Mouse (Mus musculus): Measurements from ENCODE around the gene Clec4b2. TPM values are rescaled to one million over a fixed set of nuclear protein-coding genes. Genes with fewer than 3 reads are reported as not detected.
"Not testable (repeated sequence)": the region's sequence is repeated elsewhere in the genome, so short reads cannot be mapped to it uniquely, and the experiment has no call there.

Gene Clec4b2
- not detected in 2 replicates for polyA plus RNA-seq (2015; fragmentation: Nextera tagmentation; extraction: Ambion mirVana)

DNA sequence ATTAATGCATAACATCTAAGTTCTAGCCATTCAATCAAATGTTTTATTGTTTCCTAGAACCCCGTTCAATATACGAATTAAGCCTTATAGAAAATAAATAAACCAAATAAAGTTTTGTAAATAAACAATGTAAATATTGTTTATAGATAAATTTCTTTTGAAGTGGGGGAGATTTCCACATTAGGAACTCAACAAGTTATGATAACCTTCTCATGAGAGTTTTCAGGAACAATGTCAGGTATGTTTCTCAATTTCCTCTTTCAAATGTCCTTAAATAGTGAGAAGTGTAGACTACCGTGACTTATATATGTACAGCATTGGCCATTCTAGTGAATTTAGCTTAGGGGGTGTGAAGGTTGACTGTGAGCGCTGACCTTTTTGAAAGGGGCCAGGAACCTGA lies at the start of gene Clec4b2:
Gene Clec4b2 (plus strand): TSS at position 301 of the 400 bp plus-strand sequence.
- Histone ChIP-seq H3K27me3 (no peaks in the 10 kb centered on the region), H3K27ac (no peak within 1 kb of the TSS), H3K9ac (no peak within 1 kb of the TSS), H3K9me3 (replicated peaks) (no peaks in the 10 kb centered on the region), H3K36me3 (ENCODE audit: poor library complexity, severe bottlenecking) (no peaks in the 10 kb centered on the region), H3K4me3 (no peak within 1 kb of the TSS), H3K4me2 (no peak within 1 kb of the TSS), H3K4me1 (no peaks in the 10 kb centered on the region)
- 91% methylated on average over 4 of the region's 4 CpGs for WGBS
- ATAC-seq = no peak

DNA sequence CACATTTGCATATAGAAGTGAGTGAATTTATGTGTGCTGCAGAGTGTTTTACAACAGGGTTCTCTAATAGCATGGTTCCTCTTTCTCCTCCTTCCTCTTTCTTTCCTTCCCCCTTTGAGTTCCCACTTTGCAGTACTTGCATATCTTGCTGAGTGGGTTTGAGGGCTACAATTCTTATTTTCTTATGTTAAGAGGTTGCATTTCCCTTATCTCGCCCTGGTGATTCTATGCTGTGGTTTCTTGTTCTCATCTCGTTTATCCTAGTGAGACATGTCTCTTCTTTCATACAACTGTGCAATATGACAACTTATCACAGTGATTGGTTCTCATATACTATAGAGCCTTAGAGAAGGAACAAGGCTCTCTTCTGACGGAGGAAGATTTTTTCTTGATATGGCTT lies 49.5 kb upstream of the Clec4b2 start:
- ATAC-seq = no peak
- Histone ChIP-seq H3K27ac (no peak overlapping the region), H3K9ac (no peak overlapping the region), H3K9me3 (replicated peaks) (no peaks in the 10 kb centered on the region), H3K36me3 (ENCODE audit: poor library complexity, severe bottlenecking) (no peaks in the 10 kb centered on the region), H3K4me2 (no peak overlapping the region), H3K27me3 (no peaks in the 10 kb centered on the region), H3K4me1 (no peaks in the 10 kb centered on the region), H3K4me3 (no peak overlapping the region)
- WGBS = 76% methylated on average over 3 of the region's 3 CpGs

DNA sequence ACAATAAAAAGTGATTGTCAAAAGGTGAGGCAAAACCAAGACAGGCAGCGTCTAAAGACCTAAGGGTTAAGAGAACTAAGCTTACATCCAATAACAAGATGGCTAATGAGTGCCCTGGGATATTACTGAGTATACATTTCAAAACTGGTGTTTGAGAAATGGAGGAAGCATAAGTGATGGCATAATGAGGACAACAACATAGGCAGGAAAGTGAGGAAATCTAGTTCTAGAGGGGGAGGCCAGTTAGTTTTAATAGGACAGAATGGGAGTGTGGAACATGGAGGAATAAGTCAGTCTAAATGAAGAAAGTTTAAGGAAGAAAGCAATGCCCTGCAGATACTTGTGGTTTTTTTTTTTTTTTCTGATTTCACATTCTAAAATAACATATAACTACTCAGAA lies 45.5 kb upstream of the Clec4b2 start:
- no peak for ATAC-seq
- Histone ChIP-seq H3K4me2 (no peak overlapping the region), H3K9me3 (replicated peaks) (no peaks in the 10 kb centered on the region), H3K27ac (no peak overlapping the region), H3K9ac (no peak overlapping the region), H3K4me3 (no peak overlapping the region), H3K36me3 (ENCODE audit: poor library complexity, severe bottlenecking) (no peaks in the 10 kb centered on the region), H3K27me3 (no peaks in the 10 kb centered on the region), H3K4me1 (no peaks in the 10 kb centered on the region)
- 62% methylated on average over 1 of the region's 1 CpGs for WGBS

DNA sequence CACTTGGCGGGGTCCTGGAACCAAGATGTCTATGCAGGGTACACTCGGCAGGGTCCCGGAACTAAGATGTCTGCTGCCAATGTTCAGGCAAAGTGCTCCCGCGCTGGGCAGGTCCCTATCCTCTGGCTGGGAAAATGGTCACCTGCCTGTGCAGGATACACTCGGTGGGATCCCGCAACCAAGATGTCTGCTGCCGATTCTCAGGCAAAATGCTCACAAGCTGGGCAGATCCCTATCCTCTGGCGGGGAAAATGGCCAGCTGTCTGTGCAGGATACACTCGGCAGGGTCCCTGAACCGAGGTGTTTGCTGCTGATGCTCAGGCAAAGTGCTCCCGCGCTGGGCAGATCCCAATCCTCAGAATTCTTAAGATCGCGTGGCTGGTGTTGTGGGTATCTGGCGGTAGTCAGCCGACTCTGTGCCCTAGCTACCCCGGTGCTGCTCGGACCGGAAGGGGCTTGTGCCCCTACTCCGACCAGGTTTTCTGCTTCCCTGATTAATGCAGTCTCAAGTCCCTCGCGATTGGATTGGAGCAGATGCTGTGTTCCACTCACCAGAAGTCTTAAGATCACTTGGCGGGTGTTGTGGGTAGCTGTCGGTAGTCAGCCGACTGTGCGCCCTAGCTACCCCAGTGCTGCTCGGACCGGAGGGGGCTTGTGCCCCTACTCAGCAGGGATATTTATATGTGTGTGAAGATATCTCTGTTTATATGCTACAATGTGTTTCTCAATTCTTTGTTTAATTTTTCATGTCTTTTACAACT lies 34.7 kb upstream of the Clec4b2 start:
- not testable (repeated sequence) for H3K9ac ChIP-seq; H3K27ac ChIP-seq; H3K4me1 ChIP-seq; H3K36me3 ChIP-seq (ENCODE audit: poor library complexity, severe bottlenecking); ATAC-seq; H3K4me2 ChIP-seq; H3K4me3 ChIP-seq; H3K9me3 ChIP-seq (replicated peaks); H3K27me3 ChIP-seq
- 74% methylated on average over 29 of the region's 29 CpGs for WGBS

DNA sequence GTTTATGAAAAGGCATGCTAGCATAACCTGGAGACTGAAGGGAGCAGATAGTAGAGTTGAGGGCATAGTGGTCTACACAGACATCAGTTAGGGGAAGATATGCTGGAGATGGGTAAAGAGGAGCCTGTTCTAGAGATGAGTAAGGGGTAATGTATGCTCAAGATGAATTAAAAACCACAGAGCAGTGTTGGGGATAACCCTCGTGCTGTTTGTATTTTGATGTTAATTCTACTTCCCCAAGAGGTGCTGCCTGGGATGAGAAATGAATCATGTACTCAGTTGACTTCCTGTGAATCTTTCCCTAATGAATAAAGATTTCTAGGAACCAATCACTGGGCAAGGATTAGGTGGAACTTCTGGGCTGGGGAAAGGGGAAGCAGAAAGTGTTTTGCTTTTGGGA lies 2.6 kb upstream of the Clec4b2 start:
- H3K9me3 ChIP-seq (replicated peaks) = no peaks in the 10 kb centered on the region
- H3K4me2 ChIP-seq = no peak overlapping the region
- no peak overlapping the region for H3K9ac ChIP-seq
- H3K27ac ChIP-seq = no peak overlapping the region
- H3K36me3 ChIP-seq (ENCODE audit: poor library complexity, severe bottlenecking) = no peaks in the 10 kb centered on the region
- H3K4me3 ChIP-seq = no peak overlapping the region
- WGBS = 69% methylated on average over 1 of the region's 1 CpGs
- ATAC-seq = no peak
- H3K27me3 ChIP-seq = no peaks in the 10 kb centered on the region
- H3K4me1 ChIP-seq = no peaks in the 10 kb centered on the region

DNA sequence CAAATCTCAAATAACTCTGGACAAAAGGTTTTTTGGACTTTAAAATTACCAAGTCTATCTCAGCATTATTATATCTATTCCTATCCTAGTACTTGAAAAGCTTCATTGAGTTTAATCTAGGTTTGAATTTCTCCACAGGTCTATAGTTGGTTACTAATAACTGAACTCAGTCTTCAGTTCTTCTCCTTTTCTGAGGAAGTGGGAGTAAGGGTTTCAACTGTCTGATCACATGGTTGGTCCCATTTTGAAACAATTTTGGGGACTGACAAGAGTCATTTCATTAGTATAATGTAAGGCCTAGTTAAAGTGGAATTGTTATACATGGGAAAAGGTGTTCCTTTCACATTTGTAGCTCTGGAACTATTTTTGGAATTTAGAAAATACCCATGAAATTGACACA lies 1.7 kb upstream of the Clec4b2 start:
- Histone ChIP-seq H3K4me1 (no peaks in the 10 kb centered on the region), H3K27me3 (no peaks in the 10 kb centered on the region), H3K36me3 (ENCODE audit: poor library complexity, severe bottlenecking) (no peaks in the 10 kb centered on the region), H3K4me3 (no peak overlapping the region), H3K9me3 (replicated peaks) (no peaks in the 10 kb centered on the region), H3K4me2 (no peak overlapping the region), H3K27ac (no peak overlapping the region), H3K9ac (no peak overlapping the region)
- ATAC-seq = no peak

DNA sequence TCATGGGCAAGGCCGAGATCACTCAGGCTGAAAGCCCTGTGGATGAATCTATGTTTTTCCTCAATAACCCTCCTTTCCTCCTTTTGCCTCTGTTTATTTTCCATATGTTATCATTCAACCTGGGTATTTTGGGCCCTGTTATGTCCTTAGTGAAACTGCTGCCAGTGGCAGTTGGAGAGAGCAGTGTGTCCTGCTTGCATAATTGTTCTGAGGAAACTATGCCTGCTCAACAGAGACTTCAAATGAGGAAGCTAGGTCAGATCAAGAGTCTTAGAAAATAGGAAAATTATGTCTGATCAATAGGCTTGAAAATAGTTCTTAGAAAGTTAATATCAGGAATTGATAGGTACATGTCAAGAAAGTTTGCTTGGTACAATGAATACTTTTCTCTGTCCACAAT lies 2.9 kb downstream of the Clec4b2 start:
- no peaks in the 10 kb centered on the region for H3K27me3 ChIP-seq
- H3K27ac ChIP-seq = no peak overlapping the region
- 77% methylated on average over 1 of the region's 1 CpGs for WGBS
- no peaks in the 10 kb centered on the region for H3K36me3 ChIP-seq (ENCODE audit: poor library complexity, severe bottlenecking)
- ATAC-seq = no peak
- no peak overlapping the region for H3K4me2 ChIP-seq
- H3K9me3 ChIP-seq (replicated peaks) = no peaks in the 10 kb centered on the region
- no peak overlapping the region for H3K4me3 ChIP-seq
- no peaks in the 10 kb centered on the region for H3K4me1 ChIP-seq
- no peak overlapping the region for H3K9ac ChIP-seq

DNA sequence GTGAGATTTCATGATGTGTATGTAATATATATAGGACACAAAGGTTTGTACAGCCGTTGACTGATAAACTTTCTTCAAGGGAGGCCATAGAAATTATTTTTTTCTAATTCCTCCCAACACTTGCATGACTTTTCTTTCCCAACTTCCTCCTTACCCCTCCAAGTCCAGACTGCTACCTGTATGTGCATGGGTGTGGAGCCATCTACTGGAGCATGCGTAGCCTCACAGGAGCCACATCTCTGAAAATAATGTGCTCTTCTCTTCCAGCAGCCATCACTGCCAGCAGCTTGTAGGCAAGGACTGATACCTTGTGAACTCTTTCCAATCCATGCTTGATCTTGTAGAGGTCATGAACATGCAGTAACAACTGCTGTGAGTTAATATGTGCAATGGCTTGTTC lies 12.2 kb downstream of the Clec4b2 start:
- not testable (repeated sequence) for H3K4me2 ChIP-seq; H3K27me3 ChIP-seq; H3K36me3 ChIP-seq (ENCODE audit: poor library complexity, severe bottlenecking); H3K27ac ChIP-seq; H3K4me1 ChIP-seq; ATAC-seq; H3K9ac ChIP-seq; H3K9me3 ChIP-seq (replicated peaks); H3K4me3 ChIP-seq
- 81% methylated on average over 2 of the region's 2 CpGs for WGBS

DNA sequence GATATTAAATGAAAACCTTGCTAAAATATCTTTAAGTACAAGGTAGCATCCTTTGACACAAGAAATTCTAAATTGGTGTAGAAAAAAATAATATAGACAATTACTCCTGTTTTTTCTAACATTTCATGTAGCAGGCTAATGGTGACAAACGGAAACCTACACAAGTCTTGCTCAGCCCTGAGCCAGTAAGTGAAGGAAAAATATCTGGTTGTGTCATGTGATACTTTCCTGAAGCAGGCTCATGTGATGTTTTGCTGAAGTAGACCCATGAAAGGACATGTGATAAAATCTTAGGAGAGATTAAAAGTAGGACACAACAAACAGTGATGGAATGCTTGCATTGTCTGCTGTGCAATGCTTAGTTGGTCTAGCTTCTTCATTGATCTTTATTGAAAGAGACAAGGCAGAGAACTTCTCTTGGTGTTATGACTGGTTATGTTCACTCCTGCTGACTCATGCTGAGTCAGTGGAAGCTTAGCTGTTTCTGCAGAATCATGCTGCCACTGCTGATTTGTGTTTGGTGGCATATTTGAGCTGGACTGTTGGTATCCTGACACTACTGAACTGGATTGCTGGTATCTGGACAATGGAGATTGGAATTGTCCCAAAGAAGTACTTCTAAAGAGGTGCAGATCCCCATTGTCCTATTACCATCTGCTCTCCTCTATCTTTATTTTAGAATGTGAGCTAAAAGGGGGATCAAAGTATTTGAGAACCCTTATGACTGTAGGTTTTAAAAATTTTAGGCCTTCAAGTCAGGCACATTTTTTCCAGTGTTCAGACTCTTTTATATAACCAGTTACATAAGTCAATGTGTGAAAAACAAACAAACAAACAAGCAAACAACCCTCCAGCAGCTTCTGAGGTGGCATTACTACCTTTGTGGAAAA lies 34.7 kb downstream of the Clec4b2 start:
- no peak for ATAC-seq
- Histone ChIP-seq H3K4me3 (no peak overlapping the region), H3K4me2 (no peak overlapping the region), H3K36me3 (ENCODE audit: poor library complexity, severe bottlenecking) (no peaks in the 10 kb centered on the region), H3K27ac (no peak overlapping the region), H3K9me3 (replicated peaks) (no peaks in the 10 kb centered on the region; the same call in 1 of the 2 replicates), H3K27me3 (no peaks in the 10 kb centered on the region), H3K4me1 (no peaks in the 10 kb centered on the region), H3K9ac (no peak overlapping the region)
- WGBS = 88% methylated on average over 1 of the region's 1 CpGs

DNA sequence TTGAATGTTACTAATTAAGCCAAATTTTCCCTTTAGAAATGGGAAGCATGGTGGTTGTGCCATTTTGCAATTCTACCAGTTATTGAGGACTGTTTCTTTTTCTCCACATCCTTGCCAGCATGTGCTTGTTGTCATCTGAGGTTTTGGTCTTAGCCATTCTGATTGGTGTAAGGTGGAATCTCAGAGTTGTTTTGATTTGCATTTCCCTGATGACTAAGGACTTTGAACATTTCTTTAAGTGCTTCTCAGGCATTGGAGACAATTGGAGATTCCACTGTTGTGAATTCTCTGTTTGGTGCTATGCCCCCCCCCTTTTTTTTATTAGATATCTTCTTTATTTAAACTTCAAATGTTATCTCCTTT lies 35.4 kb downstream of the Clec4b2 start:
- not testable (repeated sequence) for H3K9ac ChIP-seq; H3K4me2 ChIP-seq; H3K27ac ChIP-seq; ATAC-seq; H3K27me3 ChIP-seq; H3K36me3 ChIP-seq (ENCODE audit: poor library complexity, severe bottlenecking); H3K9me3 ChIP-seq (replicated peaks); H3K4me3 ChIP-seq; H3K4me1 ChIP-seq

DNA sequence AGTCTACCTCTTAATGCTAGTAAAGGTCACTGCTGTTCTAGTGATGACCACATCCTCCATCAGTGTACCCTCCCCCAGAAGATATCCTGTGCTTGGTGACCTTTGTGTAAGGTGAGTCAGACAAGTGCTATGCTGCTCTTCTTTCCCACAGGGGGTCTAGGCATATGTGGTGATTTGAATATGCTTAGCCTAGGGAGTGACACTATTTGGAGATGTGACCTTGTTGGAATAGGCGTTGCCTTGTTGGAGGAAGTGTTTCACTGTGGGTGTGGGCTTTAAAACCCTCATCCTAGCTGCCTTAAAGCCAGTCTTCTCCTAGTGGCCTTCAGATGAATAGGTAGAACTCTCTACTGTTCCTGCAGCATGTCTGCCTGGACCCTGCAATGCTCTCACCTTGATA lies 39.0 kb downstream of the Clec4b2 start:
- no peak overlapping the region for H3K4me3 ChIP-seq
- H3K27ac ChIP-seq = no peak overlapping the region
- H3K4me1 ChIP-seq = no peaks in the 10 kb centered on the region
- H3K9me3 ChIP-seq (replicated peaks) = no peaks in the 10 kb centered on the region; the same call in 1 of the 2 replicates
- H3K4me2 ChIP-seq = no peak overlapping the region
- no peak for ATAC-seq
- H3K36me3 ChIP-seq (ENCODE audit: poor library complexity, severe bottlenecking) = no peaks in the 10 kb centered on the region
- 92% methylated on average over 1 of the region's 1 CpGs for WGBS
- H3K9ac ChIP-seq = no peak overlapping the region
- no peaks in the 10 kb centered on the region for H3K27me3 ChIP-seq

DNA sequence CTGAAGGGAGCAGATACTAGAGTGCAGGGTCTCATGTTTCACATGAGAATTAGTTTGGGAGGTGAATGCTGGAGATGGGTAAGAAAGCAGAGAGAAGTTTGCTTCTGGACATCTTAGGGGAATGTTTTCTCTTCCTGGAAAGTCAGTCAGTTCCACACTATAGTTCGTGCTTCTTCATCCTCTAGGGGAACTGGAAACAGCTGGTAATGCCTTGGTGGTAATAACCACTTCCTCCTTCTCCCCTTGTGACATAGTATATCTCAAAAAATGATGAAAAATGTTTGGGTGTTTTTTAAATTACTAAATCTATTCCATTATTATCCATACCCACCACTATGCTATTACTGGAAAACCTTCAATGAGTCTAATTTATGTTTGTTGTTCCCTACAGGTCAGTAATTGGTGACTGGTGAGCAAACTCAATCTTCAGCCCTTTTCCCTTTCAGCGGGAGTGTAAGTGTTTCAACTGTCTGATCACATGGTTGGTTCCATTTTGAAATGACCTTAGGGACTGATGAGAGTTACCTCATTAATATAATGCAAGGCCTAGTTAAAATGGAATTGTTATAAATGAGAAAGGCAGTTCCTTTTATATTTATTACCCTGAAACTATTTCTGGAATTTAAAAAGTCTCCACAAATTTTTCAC lies 55.0 kb downstream of the Clec4b2 start:
- Histone ChIP-seq H3K4me2 (no peak overlapping the region), H3K4me1 (no peaks in the 10 kb centered on the region), H3K27me3 (no peaks in the 10 kb centered on the region), H3K4me3 (no peak overlapping the region), H3K27ac (no peak overlapping the region), H3K36me3 (ENCODE audit: poor library complexity, severe bottlenecking) (no peaks in the 10 kb centered on the region), H3K9me3 (replicated peaks) (0 out of 2 replicates have a peak, but pooled peaks cover 7% of the 10 kb centered on the region), H3K9ac (no peak overlapping the region)
- ATAC-seq = no peak
- WGBS = 66% methylated on average over 2 of the region's 2 CpGs

Data from forebrain, embryonic 13.5 days (tissue).